Mouse (Mus musculus): Measurements from ENCODE around the gene Scn8a.

Scn8a gene

DNA sequence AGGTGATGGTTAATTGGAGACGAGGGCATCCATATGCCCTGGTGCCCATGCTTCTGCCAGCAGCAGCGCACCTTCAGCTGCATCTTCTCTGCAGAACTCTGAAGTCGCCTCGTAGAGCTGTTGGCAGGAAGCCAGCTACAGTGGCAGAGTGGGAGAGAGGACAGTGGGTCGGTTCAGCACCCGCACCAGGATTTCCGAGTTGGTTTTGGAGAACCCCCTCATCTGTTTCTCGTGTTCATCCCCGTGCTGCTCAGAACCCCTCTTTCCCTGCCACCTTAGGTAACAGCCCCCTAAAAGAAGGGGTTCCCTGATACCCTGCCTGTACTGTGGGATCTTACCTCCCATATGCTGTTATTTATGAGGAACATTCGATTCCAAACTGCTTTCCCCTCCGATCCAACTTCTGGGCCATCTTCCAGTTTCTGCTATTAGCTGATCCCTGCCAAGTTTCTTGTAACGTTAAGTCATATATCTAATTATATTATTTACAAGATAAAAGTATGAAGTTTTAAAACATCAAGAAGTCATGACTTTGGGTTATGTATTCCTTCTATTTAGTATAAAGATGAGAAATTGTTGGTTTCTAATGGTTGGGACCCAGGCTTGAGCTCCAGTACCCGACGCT, 138.8 kb downstream of the Scn8a start:
- DNase-seq (ENCODE audit: extremely low read depth, insufficient read length, low spot score): no peak

GRCm38 (mm10) chr15:101011352-101011751, 141.7 kb downstream of the Scn8a start:
- DNase-seq (ENCODE audit: extremely low read depth, insufficient read length, low spot score): no peak

- DNase-seq (ENCODE audit: extremely low read depth, insufficient read length, low spot score): no peak
Measured at GRCm38 (mm10) chr15:101028960-101029359, 159.3 kb downstream of the Scn8a start.

- no peak for DNase-seq (ENCODE audit: extremely low read depth, insufficient read length, low spot score)
Measured at GRCm38 (mm10) chr15:101039651-101040050, 170.0 kb downstream of the Scn8a start.

GRCm38 (mm10) chr15:101041966-101042365, 172.3 kb downstream of the Scn8a start:
- DNase-seq (ENCODE audit: extremely low read depth, insufficient read length, low spot score): no peak

- no peak for DNase-seq (ENCODE audit: extremely low read depth, insufficient read length, low spot score)
Measured at GRCm38 (mm10) chr15:101042613-101043012, 173.0 kb downstream of the Scn8a start.

DNA sequence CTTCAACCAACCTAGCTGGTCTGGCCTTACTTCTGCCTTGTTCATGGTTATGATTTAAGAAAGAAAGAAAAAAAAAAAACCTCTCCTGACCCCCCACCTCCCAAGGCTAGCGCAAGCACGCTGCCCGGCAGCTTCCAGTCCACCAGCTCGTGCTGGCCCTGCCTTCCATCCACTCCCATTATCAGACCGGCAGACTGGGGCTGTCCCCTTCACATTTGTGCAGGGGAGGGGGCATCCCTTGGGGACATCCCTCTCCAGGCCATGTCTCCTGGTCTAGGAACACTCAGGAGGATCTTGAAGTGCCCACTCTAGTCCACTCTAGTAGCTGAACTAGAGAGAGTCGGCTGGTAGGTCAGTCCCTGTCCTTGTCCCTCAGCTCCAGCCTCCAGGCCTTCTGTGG, 174.9 kb downstream of the Scn8a start:
- DNase-seq (ENCODE audit: extremely low read depth, insufficient read length, low spot score): no peak

DNA sequence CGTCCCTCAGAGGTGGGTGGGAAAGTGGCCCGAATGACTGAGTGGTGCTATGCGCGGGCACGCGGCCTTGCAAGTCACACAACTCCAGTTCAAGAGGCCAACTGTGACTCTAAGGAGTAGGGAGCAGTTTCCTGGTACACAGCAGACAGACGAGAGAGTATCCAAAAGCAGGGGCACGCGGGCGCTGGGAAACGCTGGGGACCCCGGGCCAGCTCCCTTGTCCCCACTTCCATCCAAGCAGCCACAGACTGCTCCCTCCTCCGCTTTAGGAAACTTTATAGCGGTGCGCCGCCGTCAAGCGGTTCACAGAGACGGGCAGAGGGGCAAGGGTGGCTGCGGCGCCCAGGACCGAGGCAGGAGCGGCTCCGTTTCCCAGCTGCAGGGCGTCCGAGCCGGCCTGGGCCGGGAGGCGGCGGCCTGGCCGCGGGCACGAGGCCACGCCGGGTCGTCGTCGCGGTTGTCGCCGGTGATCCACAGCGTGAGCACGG, 176.4 kb downstream of the Scn8a start:
- no peak for DNase-seq (ENCODE audit: extremely low read depth, insufficient read length, low spot score)

DNA sequence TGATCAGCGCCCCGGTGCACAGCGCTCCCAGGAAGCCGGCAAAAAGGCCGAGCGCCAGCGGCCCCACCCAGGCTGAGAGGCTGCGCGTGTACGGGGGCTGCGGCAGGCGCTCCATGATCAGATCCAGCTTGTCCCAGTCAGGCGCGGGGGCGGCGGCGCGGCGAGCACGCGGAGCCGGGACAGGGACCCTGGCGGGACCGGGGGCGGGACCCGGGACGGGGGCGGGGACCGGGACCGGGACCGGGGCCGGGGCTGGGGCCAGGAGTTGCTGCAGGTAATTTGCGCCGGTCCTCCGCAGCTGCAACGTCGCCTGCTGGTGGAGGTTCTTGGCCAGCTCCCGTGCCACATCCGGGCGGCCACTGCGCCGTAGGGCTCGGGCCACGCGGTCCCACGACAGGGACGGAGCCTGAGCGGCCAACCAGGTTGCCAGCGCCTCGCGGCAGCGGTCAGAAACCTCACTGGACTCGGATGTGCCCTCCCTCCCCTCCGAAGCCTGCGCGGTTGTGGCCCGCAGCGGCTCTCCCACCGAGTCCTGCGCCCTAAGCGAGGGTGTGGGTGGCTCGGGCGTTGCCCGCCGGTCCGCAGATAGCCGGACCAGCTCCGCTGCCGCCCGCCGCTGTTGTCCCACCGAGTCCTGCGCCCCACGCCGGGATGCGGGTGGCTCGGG, 177.0 kb downstream of the Scn8a start:
- no peak for DNase-seq (ENCODE audit: extremely low read depth, insufficient read length, low spot score)

DNA sequence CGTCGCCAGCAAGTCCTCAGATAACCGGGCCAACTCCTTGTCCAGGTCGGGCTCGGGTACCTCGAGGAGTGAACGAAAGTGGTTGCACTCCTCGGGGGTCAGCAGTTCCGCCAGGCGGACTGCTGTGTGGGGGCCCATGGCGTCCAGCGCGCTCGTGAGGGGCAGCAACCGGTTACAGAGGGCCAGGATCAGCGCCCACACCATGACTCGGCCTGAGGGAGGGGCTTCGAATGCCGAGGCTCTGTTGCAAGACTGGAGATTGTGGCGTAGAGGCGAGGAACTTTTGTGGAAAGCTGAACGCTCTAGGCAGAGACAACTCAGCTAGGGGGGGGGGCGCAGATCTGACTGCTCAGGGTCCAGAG, 177.5 kb downstream of the Scn8a start, which contains the start of gene Gm47841:
TSS of gene Gm47841 (minus strand) at position 204 of the 362 bp plus-strand sequence.
- no peak for DNase-seq (ENCODE audit: extremely low read depth, insufficient read length, low spot score)

DNA sequence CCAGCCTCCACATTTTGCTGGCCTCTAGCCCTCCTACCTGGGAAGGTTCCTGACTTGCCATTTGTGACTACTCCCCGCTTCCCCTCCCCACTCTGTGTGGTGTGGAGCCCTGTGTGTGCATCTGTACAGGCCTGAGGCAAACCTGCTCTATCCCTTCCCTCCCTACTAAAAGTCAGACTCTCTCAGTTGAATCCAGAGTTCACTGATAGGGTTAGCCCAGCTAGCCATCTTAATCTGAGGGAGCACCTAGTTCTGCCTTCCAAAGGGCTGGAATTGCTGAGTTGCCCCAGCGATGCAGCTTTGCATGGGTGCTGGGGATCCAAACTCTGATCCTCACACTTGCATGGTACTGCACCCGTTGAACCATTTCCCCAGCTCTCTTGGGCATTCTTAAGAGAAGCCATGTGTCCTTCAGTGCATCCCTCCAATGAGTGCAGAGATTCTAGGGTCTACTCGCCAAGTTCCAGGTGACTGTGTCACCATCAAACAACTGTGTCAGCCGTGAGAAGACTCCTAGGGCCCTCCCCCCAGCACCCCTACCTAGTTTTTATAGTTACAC, 178.8 kb downstream of the Scn8a start:
- DNase-seq (ENCODE audit: extremely low read depth, insufficient read length, low spot score): no peak

DNA sequence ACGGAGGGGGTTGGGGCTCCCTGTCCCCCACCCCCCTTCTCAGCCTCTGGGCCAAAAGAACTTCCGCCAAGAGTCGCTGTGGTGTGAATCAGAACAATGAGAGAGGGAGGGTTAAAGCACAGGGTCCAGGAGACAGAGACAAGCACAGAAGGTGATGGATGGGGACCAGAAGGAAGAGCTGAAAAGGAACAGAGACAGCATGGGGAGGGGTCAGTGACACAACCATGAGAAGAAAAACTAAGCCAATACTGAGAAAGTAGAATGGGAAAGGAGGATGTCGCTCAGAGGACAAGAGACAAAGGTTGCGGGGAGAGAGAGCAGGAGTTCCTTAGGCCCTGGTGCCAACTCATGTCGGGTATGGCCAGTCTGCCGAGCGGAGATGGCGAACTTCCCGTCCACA, 182.2 kb downstream of the Scn8a start:
- no peak for DNase-seq (ENCODE audit: extremely low read depth, insufficient read length, low spot score)

DNA sequence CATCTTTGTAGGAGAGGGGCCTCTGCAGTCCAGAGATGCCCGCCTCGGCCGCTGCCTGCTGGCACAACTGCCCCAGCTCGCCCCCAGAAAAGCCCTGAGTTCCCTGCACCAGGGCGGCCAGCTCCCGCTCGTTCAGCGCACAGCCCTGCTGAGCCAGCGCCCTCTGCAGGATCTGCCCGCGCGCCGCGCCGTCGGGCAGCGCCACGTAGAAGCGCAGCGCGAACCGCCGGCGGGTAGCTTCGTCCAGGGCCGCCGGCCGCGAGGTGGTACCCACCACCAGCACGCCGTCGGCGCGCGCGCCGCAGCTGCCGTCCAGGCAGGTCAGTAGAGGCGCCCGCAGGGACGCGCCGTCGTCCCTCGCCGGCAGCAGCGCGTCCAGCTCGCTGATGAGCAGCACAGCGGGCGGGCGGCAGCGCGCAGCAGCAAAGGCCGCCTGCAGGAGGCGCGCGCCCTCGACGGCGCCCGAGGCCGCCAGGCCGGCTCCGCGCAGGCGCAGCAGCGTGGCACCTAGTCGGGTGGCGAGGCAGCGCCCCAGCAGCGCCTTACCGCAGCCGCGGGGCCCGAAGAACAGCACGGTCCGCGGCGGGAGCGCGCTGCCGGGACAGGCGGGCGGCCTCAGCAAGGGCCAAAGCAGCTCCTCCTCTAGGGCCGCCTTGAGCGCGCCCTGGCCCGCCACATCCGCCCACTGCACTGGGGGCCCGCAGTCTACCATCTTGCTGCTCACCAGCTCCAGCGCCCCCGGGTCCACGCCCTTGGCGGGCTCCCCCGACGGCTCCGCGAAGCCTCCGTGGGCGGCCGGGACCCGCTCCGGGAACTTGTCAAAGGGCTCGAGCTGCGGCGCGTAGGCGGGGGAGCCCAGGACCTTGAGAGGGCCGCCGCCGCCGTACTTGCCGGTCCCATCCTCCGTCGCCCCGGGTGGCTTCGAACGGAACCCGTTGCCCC, 183.2 kb downstream of the Scn8a start:
- DNase-seq (ENCODE audit: extremely low read depth, insufficient read length, low spot score): no peak

DNA sequence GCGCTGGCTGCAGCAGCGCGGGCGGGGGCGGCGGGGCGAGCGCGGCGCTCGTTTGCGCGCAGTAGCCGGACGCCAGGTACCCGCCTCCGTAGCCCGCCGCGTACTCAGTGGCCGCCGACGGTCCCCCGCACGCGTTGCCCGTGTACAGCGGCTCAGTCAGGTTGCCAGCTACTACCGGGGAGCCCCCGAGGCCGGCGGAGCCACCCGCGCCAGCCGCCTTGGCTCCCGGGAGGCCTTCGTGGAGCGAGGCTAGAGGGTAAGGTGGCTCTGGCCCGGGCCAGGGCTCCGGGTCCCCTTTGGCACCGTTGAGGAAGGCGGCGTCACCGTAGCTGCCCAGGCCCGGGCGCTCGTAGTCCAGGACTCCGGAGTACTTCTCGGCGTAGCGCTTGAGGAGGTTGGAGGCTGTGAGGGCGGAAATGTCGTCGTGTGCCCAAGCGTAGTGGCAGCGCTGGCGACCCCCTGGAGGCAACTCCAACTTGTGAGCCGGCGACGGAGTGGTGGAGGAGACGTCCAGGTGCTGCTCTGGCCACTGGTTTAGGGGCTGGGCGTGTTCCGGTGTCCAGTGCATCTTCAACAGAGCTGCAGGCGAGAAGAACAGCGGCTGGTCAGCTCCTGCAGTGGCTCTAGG, 184.3 kb downstream of the Scn8a start:
- no peak for DNase-seq (ENCODE audit: extremely low read depth, insufficient read length, low spot score)

- DNase-seq (ENCODE audit: extremely low read depth, insufficient read length, low spot score): no peak
Measured at GRCm38 (mm10) chr15:101054541-101054940, 184.9 kb downstream of the Scn8a start.

DNA sequence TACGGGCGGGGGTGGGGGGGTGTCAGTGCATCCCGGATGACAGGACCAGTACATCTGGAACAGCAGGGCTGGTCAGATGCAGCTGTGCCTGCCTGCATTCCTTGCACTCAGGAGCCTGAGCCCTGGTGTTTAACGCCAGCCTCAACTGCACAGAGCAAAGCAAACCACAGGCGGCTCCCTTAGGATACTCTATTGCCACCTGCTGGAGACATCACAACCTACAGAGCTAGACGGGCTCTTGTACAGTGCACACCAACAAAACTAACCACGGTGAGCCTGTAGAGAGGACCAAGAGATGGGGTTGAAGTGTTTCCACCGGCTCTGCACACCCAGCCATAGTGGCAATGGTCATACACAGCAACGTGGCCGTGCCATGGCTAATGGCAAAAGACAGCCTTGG, 186.6 kb downstream of the Scn8a start:
- DNase-seq (ENCODE audit: extremely low read depth, insufficient read length, low spot score): no peak

DNA sequence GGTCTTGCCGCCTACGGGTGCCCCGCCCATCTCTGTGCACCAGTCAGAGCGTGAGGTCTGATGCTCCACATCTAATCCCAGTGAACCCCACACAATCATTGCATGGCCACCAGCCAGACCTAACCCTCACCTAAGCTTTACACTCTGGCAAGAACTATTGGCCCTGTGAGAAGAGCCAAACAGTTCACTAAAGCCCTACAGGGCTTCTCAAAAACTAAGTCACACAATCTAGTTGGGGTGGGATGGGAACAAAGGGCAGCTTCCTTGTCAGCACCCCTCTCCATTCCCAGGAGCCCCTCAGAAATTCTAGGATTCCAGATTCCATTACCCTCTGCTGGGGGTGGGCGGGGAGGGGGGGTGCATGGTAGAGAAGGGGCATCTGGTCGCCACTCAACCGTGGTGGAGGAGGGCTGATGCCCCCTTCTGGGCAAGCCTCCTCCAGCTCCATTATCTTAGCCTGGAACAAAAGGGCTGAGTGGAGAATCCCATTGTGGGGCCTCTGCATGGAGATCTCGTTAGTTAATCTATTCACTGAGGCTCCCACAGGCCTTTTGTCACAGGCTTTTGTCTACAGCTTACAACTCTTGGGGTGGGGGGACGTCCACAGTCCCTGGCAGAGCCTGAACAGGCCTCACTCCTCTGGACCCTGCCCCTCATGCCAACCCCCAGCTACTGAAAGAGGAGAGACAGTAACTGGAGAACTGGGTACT, 190.1 kb downstream of the Scn8a start:
- DNase-seq (ENCODE audit: extremely low read depth, insufficient read length, low spot score): no peak

DNA sequence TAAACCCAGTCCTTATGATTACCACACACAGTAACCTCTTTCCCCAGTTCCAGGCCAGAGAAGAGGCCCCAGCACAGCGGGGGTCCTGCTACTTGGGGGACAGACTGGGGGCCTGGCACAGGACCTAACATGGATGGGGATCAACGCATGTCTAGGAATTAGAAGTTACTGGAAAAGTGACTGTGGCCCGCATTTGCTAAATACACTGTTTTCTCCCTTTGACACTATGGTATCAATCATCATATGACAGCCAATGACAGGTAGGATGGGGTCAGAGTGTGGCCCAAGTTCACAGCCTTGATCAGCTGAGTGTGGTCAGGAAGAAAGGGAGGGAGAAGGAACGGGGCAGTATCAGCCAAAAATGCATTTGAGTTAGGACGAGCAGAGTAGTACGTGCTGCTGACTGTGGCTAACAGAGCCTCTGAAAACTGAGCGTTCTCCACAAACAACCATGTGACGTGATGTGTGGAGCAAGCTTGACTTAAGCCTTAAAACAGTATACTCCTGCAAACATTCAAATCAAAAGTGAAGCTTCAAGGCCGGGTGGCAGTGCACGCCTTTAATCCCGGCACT, 190.7 kb downstream of the Scn8a start:
- no peak for DNase-seq (ENCODE audit: extremely low read depth, insufficient read length, low spot score)

GRCm38 (mm10) chr15:101065069-101065468, 195.4 kb downstream of the Scn8a start:
- no peak for DNase-seq (ENCODE audit: extremely low read depth, insufficient read length, low spot score)

All from 3134 (cell line).